Mouse (Mus musculus) kidney, adult 18-20 months (tissue): ENCODE results near the gene Gm11938.
"Not testable (repeated sequence)": the region's sequence is repeated elsewhere in the genome, so short reads cannot be mapped to it uniquely, and the experiment has no call there.

Source experiments
- DNase-seq: peaks from one replicate; pipeline ENCODE4 v3.0.0; 2021

Gm11938 gene

GRCm38 (mm10) chr11:99603208-99603607 lies at the start of gene Gm11938:
Gene Gm11938, minus strand, starts transcription at chr11:99603308.
- not testable (repeated sequence) for DNase-seq

- no peak for DNase-seq
These were observed 47.0 kb upstream of the Gm11938 start, which contains the start of gene Gm11555 for GRCm38 (mm10) chr11:99650136-99650535. Gene Gm11555, minus strand, starts transcription at chr11:99650236.

GRCm38 (mm10) chr11:99646444-99646843 lies 43.3 kb upstream of the Gm11938 start:
- no peak for DNase-seq

- no peak for DNase-seq
These were observed 41.2 kb upstream of the Gm11938 start for GRCm38 (mm10) chr11:99644351-99644750.

- not testable (repeated sequence) for DNase-seq
These were observed 40.6 kb upstream of the Gm11938 start, which contains the start of gene Krtap4-7 for GRCm38 (mm10) chr11:99643635-99644139. Gene Krtap4-7, minus strand, starts transcription at chr11:99644089.

- DNase-seq = no peak
These were observed 37.8 kb upstream of the Gm11938 start for GRCm38 (mm10) chr11:99640926-99641325.

- no peak for DNase-seq
These were observed 34.0 kb upstream of the Gm11938 start for GRCm38 (mm10) chr11:99637086-99637485.

- no peak for DNase-seq
These were observed 31.6 kb upstream of the Gm11938 start, which contains the start of gene Krtap4-2 for GRCm38 (mm10) chr11:99634653-99635134. Gene Krtap4-2, minus strand, starts transcription at chr11:99635084.

- no peak for DNase-seq
These were observed 30.2 kb upstream of the Gm11938 start for GRCm38 (mm10) chr11:99633293-99633692.

GRCm38 (mm10) chr11:99630890-99631289 lies 27.8 kb upstream of the Gm11938 start:
- no peak for DNase-seq

- no peak for DNase-seq
These were observed 25.0 kb upstream of the Gm11938 start, which contains the start of gene Krtap4-1 for GRCm38 (mm10) chr11:99628138-99628537. Gene Krtap4-1, minus strand, starts transcription at chr11:99628238.

GRCm38 (mm10) chr11:99620335-99620734 lies 17.2 kb upstream of the Gm11938 start, which contains the start of gene Gm11562:
Gene Gm11562, minus strand, starts transcription at chr11:99620435.
- DNase-seq = no peak

GRCm38 (mm10) chr11:99614796-99615363 lies 11.8 kb upstream of the Gm11938 start, which contains the start of gene Krtap2-4:
Gene Krtap2-4, minus strand, starts transcription at chr11:99614846.
- DNase-seq = no peak

- DNase-seq = not testable (repeated sequence)
These were observed 7.0 kb upstream of the Gm11938 start, which contains the start of gene Gm11937 for GRCm38 (mm10) chr11:99610089-99610488. Gene Gm11937, minus strand, starts transcription at chr11:99610189.

- DNase-seq = no peak
These were observed 6.0 kb upstream of the Gm11938 start for GRCm38 (mm10) chr11:99609126-99609525.

GRCm38 (mm10) chr11:99597742-99598141 lies 5.4 kb downstream of the Gm11938 start, which contains the start of gene Krtap9-3:
Gene Krtap9-3, minus strand, starts transcription at chr11:99598105.
- DNase-seq = not testable (repeated sequence)

- DNase-seq = no peak
These were observed 12.1 kb downstream of the Gm11938 start, which contains the start of gene Krtap1-3 for GRCm38 (mm10) chr11:99590981-99591380. Gene Krtap1-3, minus strand, starts transcription at chr11:99591339.

- no peak for DNase-seq
These were observed 18.0 kb downstream of the Gm11938 start for GRCm38 (mm10) chr11:99585096-99585495.

- no peak for DNase-seq
These were observed 19.8 kb downstream of the Gm11938 start, which contains the start of gene Krtap1-4 for GRCm38 (mm10) chr11:99583245-99583704. Gene Krtap1-4, minus strand, starts transcription at chr11:99583654.

GRCm38 (mm10) chr11:99581564-99581963 lies 21.5 kb downstream of the Gm11938 start:
- DNase-seq = no peak

GRCm38 (mm10) chr11:99581051-99581450 lies 22.1 kb downstream of the Gm11938 start:
- no peak for DNase-seq

- no peak for DNase-seq
These were observed 22.5 kb downstream of the Gm11938 start, which contains the start of gene Krtap1-5 for GRCm38 (mm10) chr11:99580636-99581035. Gene Krtap1-5, minus strand, starts transcription at chr11:99581016.

- DNase-seq = peak; percentile 72
These were observed 29.0 kb downstream of the Gm11938 start for GRCm38 (mm10) chr11:99574106-99574505.

- no peak for DNase-seq
These were observed 29.9 kb downstream of the Gm11938 start for GRCm38 (mm10) chr11:99573164-99573563.
